Mouse (Mus musculus): Measurements from ENCODE around the gene Cd36. TPM values are rescaled to one million over a fixed set of nuclear protein-coding genes. Genes with fewer than 3 reads are reported as not detected.

Gene Cd36
- polyA plus RNA-seq, 1 experiment = 0.05 TPM

DNA sequence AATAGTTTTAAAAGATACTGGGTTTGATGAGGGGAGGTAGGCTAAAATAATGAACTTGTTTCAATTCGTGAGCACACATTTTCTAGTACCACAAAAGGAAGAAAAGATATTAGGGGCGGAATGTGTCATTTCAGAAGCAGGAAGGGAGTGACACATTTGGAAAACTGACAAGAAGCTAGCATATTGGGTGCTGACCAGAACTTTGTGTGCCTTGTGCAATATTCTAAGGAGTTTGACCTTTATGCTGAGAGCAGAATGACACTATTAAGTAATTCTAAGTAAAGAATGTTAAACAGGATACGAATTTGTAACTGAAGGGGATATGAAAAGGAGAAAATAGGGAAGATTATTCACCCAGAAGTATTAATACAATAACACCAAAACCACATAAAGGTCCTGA lies 12.0 kb downstream of the Cd36 start:
- no peak for TF ChIP-seq GATA1 (IDR thresholded peaks at IDR 0.05; ENCODE audit: low read length)

DNA sequence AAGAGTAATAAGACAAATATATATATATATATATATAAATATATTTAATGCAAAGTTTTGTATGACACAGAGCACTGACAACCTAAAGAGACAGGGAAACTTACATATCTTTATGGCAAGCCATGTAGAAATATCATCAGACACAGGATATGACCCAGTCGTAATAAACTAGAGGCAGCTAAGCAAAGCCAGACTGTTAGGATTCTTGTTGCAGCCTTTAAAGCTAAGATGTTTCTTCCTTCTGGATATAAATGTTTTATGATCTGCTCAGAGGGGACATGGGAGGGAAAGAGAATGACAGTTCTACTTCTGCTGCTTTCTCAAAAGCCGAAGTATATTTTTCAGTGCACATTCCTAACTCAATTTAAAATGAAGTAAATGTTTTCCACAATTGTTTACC lies 14.3 kb downstream of the Cd36 start:
- TF ChIP-seq GATA1 (IDR thresholded peaks at IDR 0.05; ENCODE audit: low read length) = no peak

DNA sequence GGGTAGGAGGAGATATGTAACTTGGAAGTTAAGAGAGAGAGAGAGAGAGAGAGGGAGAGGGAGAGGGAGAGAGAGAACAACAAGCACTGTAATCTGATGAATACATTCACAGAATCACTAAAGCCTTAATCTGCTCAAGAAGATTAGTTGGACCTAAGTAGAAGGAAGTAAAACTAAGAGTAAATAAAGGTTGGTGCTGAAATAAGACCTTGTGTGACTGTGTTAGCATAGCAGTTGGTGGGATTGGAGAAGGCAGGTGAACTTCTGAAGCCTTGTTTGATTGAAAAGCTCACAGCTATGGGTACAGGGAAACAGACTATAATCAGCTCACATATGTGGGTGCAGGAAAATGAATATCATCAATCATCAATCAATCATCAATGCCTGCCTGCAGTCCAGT lies 23.2 kb downstream of the Cd36 start:
- TF ChIP-seq GATA1 (IDR thresholded peaks at IDR 0.05; ENCODE audit: low read length) = no peak

GRCm38 (mm10) chr5:17863085-17863484 lies 25.5 kb downstream of the Cd36 start:
- no peak for TF ChIP-seq GATA1 (IDR thresholded peaks at IDR 0.05; ENCODE audit: low read length)

- TF ChIP-seq GATA1 (IDR thresholded peaks at IDR 0.05; ENCODE audit: low read length) = no peak
These were observed 30.2 kb downstream of the Cd36 start for GRCm38 (mm10) chr5:17858399-17858798.

- TF ChIP-seq GATA1 (IDR thresholded peaks at IDR 0.05; ENCODE audit: low read length) = no peak
These were observed 30.7 kb downstream of the Cd36 start for GRCm38 (mm10) chr5:17857871-17858270.

GRCm38 (mm10) chr5:17857262-17857661 lies 31.3 kb downstream of the Cd36 start:
- TF ChIP-seq GATA1 (IDR thresholded peaks at IDR 0.05; ENCODE audit: low read length) = no peak

DNA sequence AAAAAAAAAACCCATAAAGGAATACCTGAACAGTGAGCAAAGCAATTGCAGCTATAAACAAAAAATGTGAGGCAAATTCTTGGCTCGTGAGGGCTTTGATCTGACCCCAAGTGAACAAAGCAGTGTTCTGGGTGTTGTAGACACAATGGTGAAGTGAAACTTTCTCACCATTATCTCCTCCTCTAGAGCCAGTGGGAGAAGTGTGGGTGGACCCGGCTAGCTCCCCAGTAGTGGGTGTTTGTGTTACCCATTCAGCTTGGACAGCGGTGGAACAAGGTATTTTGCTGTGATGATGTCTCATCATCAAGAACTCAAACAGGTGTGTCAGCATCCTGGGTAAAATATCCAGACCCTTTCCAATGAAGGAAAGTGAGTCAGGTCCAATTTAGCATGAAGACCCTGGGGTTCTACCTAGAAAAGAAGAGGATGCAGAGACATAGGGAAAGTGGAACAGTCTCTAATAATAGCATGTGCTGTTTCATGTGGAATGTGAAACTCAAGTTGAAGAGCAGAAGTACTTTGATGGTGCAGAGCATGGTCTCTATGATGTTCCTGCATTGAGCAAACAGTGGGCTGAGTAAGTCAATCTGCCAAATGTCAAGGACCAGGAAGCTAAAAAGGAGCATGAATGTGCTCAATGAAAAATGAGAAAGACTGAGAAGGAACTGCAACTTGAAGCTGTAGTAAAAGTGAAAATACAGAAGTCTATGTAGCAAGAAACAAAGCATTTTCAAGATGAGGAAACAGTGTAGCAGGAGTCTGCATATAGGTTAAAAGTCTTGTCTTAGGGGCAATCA lies 34.3 kb downstream of the Cd36 start:
- TF ChIP-seq GATA1 (IDR thresholded peaks at IDR 0.05; ENCODE audit: low read length) = no peak

DNA sequence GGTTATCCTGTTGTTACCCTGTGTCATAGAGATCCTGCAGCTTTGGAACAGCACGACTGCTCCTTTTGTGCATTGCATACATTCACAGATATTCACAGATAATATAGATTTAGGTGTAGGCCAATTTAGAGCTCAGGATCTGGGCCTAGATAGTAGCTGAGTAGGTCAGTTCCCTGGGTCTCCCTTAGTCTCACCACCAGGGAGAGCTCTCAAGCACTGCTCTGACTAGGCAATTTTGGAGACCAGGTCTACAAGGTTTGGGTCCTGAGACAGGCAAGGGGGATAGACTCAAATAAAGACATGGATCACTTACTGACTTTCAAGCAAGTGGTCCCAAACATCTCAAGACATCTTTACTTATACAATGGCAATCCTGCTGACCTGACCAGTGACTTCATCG lies 38.0 kb downstream of the Cd36 start:
- no peak for TF ChIP-seq GATA1 (IDR thresholded peaks at IDR 0.05; ENCODE audit: low read length)

GRCm38 (mm10) chr5:17849582-17849981 lies 39.0 kb downstream of the Cd36 start:
- no peak for TF ChIP-seq GATA1 (IDR thresholded peaks at IDR 0.05; ENCODE audit: low read length)

GRCm38 (mm10) chr5:17848733-17849132 lies 39.9 kb downstream of the Cd36 start:
- no peak for TF ChIP-seq GATA1 (IDR thresholded peaks at IDR 0.05; ENCODE audit: low read length)

GRCm38 (mm10) chr5:17848267-17848666 lies 40.3 kb downstream of the Cd36 start:
- no peak for TF ChIP-seq GATA1 (IDR thresholded peaks at IDR 0.05; ENCODE audit: low read length)

DNA sequence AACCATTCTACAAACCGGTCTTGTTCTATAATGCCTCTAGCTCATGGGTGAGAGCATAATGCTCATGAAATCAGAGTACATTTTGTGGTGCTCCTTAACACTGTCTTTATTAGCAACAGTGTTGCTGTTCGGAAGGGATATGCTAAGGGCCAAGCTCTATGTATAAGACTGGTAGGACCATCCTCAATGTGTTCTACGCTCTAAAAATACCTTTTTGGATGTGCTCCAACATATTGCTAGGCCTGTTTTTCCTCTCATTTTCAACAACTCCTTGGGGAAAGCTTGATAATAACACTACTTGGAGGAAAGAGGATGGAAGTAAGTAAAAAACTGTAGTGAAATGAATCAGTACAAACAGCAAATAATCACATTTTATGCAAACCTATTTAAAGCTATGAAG lies 44.7 kb downstream of the Cd36 start:
- TF ChIP-seq GATA1 (IDR thresholded peaks at IDR 0.05; ENCODE audit: low read length) = no peak

GRCm38 (mm10) chr5:17843316-17843715 lies 45.3 kb downstream of the Cd36 start:
- TF ChIP-seq GATA1 (IDR thresholded peaks at IDR 0.05; ENCODE audit: low read length) = no peak

DNA sequence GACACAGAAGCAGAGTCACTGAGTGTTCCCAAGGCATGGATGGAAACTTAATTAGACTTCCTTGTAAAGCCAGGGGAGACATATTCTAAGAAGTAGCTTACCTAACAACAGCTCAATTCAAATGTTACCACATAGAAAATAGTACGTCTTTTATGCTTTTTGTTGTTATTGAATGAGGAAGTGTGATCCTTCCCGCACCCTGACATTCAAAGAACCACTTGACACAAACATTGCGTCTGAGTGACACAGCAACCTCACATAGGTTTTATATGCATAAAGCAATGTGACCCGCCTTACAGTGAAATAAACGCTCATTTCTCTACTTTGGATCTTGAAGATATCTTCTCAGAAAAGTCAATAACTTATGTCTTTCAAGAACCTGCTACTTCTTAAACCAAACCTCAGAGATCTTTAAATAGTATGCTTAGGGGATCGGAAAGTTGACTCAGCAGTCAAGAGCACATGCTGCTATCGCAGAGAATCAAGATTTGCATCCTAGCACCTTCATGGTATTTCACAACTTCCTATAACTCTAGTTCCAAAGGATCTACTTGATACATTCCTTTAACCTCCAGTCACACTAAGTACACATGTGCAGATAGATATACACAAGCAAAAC lies 46.4 kb downstream of the Cd36 start:
- TF ChIP-seq GATA1 (IDR thresholded peaks at IDR 0.05; ENCODE audit: low read length) = no peak

GRCm38 (mm10) chr5:17839549-17839948 lies 49.1 kb downstream of the Cd36 start:
- no peak for TF ChIP-seq GATA1 (IDR thresholded peaks at IDR 0.05; ENCODE audit: low read length)

DNA sequence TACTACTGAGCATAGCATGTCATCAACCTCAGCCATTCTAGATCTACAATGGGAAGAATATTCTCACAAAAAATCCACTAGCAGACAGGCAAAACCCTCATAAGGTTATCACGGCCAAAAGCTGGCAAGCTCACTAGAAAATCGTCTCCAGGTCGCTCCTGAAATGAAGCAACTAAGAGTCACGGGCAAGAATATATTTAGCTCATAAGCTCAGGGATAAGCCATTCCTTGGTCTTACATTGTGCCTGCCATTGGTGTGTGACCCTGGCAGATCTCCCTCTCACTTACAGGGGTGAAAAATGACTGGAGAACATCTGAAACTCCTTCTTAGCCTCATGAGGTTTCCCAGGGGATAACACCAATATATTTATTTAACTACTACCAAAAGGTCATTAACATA lies 52.2 kb downstream of the Cd36 start:
- TF ChIP-seq GATA1 (IDR thresholded peaks at IDR 0.05; ENCODE audit: low read length) = no peak
